Mouse (Mus musculus): ENCODE results near the gene Crebbp.

DNA sequence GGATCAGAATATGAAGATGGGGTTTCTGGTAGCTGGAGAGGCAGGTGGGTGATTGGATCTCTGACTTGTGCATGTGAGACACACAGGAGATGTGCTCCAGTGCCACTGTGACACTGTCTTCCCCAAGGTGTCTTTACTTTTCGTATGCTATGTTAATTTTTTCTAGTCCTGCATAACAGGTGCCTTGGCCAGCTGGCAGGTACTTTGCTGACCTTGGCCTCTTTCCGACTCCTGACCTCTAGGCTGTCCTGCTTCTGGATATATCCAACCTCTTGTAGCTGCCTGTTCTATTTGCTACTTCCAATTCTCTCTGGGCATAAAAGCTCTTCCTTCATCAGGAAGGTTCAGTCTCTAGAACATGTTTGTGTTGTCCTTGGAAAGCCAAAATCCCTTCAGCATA, 178.2 kb downstream of the Crebbp start:
- no peak for TF ChIP-seq CTCF (IDR thresholded peaks at IDR 0.05; ENCODE audit: low read depth)
- TF ChIP-seq EP300 (optimal IDR thresholded peaks at IDR 0.05): no peak

Data from stomach, postnatal 0 days (tissue).